Mouse (Mus musculus) frontal cortex, postnatal 10 days (tissue): ENCODE results near the gene Tmem132d.

Experiments
- DNase-seq, 2 experiments: peaks; one replicate each; pipeline ENCODE4 v3.0.0; 2022; ENCODE audit warnings: low spot score in 2 of 2, mixed read lengths in 1 of 2

Gene Tmem132d

GRCm38 (mm10) chr5:128405071-128405470 lies 27.8 kb downstream of the Tmem132d start:
- DNase-seq = no peak

GRCm38 (mm10) chr5:128404223-128404622 lies 28.7 kb downstream of the Tmem132d start:
- no peak for DNase-seq

GRCm38 (mm10) chr5:128392372-128392771 lies 40.5 kb downstream of the Tmem132d start:
- no peak for DNase-seq

GRCm38 (mm10) chr5:128389665-128390064 lies 43.2 kb downstream of the Tmem132d start:
- no peak for DNase-seq

GRCm38 (mm10) chr5:128388358-128389141 lies 44.3 kb downstream of the Tmem132d start:
- DNase-seq = no peak

- no peak for DNase-seq
Measured at GRCm38 (mm10) chr5:128369814-128370213, 63.1 kb downstream of the Tmem132d start.

- no peak for DNase-seq
Measured at GRCm38 (mm10) chr5:128369111-128369510, 63.8 kb downstream of the Tmem132d start.

GRCm38 (mm10) chr5:128365261-128365985 lies 67.5 kb downstream of the Tmem132d start:
- DNase-seq = no peak

GRCm38 (mm10) chr5:128360946-128361675 lies 71.8 kb downstream of the Tmem132d start:
- DNase-seq = no peak

GRCm38 (mm10) chr5:128348835-128349234 lies 84.0 kb downstream of the Tmem132d start:
- no peak for DNase-seq

- DNase-seq = no peak
Measured at GRCm38 (mm10) chr5:128336841-128337240, 96.0 kb downstream of the Tmem132d start.

GRCm38 (mm10) chr5:128332766-128333165 lies 100.1 kb downstream of the Tmem132d start:
- no peak for DNase-seq

GRCm38 (mm10) chr5:128330351-128330750 lies 102.5 kb downstream of the Tmem132d start:
- DNase-seq = no peak

- DNase-seq = no peak
Measured at GRCm38 (mm10) chr5:128302387-128302786, 130.5 kb downstream of the Tmem132d start.

GRCm38 (mm10) chr5:128291191-128291590 lies 141.7 kb downstream of the Tmem132d start:
- no peak for DNase-seq

GRCm38 (mm10) chr5:128273255-128273654 lies 159.6 kb downstream of the Tmem132d start:
- DNase-seq = no peak

- no peak for DNase-seq
Measured at GRCm38 (mm10) chr5:128267366-128267765, 165.5 kb downstream of the Tmem132d start.

GRCm38 (mm10) chr5:128244219-128244618 lies 188.7 kb downstream of the Tmem132d start:
- DNase-seq = no peak

GRCm38 (mm10) chr5:128236638-128237335 lies 196.1 kb downstream of the Tmem132d start:
- no peak for DNase-seq

GRCm38 (mm10) chr5:128235611-128236010 lies 197.3 kb downstream of the Tmem132d start:
- no peak for DNase-seq

- no peak for DNase-seq
Measured at GRCm38 (mm10) chr5:128233101-128233500, 199.8 kb downstream of the Tmem132d start.

- DNase-seq = no peak
Measured at GRCm38 (mm10) chr5:128218281-128218680, 214.6 kb downstream of the Tmem132d start.
